Mouse (Mus musculus) heart, postnatal 4 days (tissue): ENCODE data around the gene Pde8b. TPM values are rescaled to one million over a fixed set of nuclear protein-coding genes. Genes with fewer than 3 reads are reported as not detected.
"Not testable (repeated sequence)": the region's sequence is repeated elsewhere in the genome, so short reads cannot be mapped to it uniquely, and the experiment has no call there.

Experiments
- DNase-seq: peaks from one replicate; pipeline ENCODE4 v3.0.0; 2021
- total RNA-seq, 2 experiments: library from RNA; stranded (reverse); gene quantifications; 2 replicates each; pipeline ENCODE4 v1.2.3; 2021

The Pde8b gene
- total RNA-seq, 2 experiments from 2014 or later: 3.1 to 4.3 TPM

- DNase-seq: no peak
These were observed 28.1 kb downstream of the Pde8b start for GRCm38 (mm10) chr13:95221882-95222568.

GRCm38 (mm10) chr13:95215661-95216170 lies 34.4 kb downstream of the Pde8b start:
- not testable (repeated sequence) for DNase-seq

GRCm38 (mm10) chr13:95212320-95212719 lies 37.8 kb downstream of the Pde8b start:
- DNase-seq: no peak

GRCm38 (mm10) chr13:95207301-95207700 lies 42.8 kb downstream of the Pde8b start:
- not testable (repeated sequence) for DNase-seq

- DNase-seq: no peak
These were observed 47.9 kb downstream of the Pde8b start for GRCm38 (mm10) chr13:95202151-95202758.

GRCm38 (mm10) chr13:95200817-95201216 lies 49.3 kb downstream of the Pde8b start:
- no peak for DNase-seq

GRCm38 (mm10) chr13:95200036-95200435 lies 50.1 kb downstream of the Pde8b start:
- no peak for DNase-seq

- no peak for DNase-seq
These were observed 53.9 kb downstream of the Pde8b start for GRCm38 (mm10) chr13:95196106-95196705.

- no peak for DNase-seq
These were observed 58.2 kb downstream of the Pde8b start for GRCm38 (mm10) chr13:95191951-95192350.

GRCm38 (mm10) chr13:95189111-95189510 lies 61.0 kb downstream of the Pde8b start:
- DNase-seq: no peak

- DNase-seq: no peak
These were observed 62.9 kb downstream of the Pde8b start for GRCm38 (mm10) chr13:95187153-95187665.

GRCm38 (mm10) chr13:95186741-95187035 lies 63.4 kb downstream of the Pde8b start:
- no peak for DNase-seq

GRCm38 (mm10) chr13:95185891-95186740 lies 64.0 kb downstream of the Pde8b start:
- DNase-seq: no peak

- no peak for DNase-seq
These were observed 66.5 kb downstream of the Pde8b start for GRCm38 (mm10) chr13:95183686-95184085.

GRCm38 (mm10) chr13:95180208-95180607 lies 69.9 kb downstream of the Pde8b start:
- DNase-seq: no peak

GRCm38 (mm10) chr13:95177326-95177725 lies 72.8 kb downstream of the Pde8b start:
- no peak for DNase-seq

- peak; percentile 23 for DNase-seq
These were observed 73.7 kb downstream of the Pde8b start for GRCm38 (mm10) chr13:95176399-95176798.

GRCm38 (mm10) chr13:95174253-95174652 lies 75.9 kb downstream of the Pde8b start:
- DNase-seq: no peak

GRCm38 (mm10) chr13:95172346-95172745 lies 77.8 kb downstream of the Pde8b start:
- no peak for DNase-seq

- DNase-seq: no peak
These were observed 89.9 kb downstream of the Pde8b start for GRCm38 (mm10) chr13:95160211-95160610.

GRCm38 (mm10) chr13:95158986-95159385 lies 91.2 kb downstream of the Pde8b start:
- no peak for DNase-seq

- no peak for DNase-seq
These were observed 105.4 kb downstream of the Pde8b start for GRCm38 (mm10) chr13:95144746-95145145.
